Mouse (Mus musculus): Measurements from ENCODE around the gene Kat6b.

DNA sequence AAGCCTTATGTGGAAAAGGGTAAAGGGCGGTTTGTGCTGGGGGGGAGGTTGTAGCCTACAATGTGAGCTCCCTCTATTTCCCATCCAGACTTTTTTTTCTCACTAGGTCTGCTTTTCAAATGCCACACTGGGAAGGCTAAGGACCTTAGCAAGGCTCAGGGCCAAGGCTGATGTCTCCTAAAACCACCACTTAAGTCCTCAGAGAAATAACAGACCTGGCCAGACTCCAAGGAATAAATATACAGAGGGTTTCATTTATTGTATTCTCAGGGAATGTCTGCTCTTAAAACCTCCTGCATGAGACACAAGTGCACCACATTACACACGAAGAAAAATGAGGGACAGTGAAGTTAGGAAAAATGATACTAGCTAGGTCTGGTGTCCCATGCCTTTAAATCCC, 230.0 kb downstream of the Kat6b start:
- TF ChIP-seq JUND (conservative IDR thresholded peaks at IDR 0.05; ENCODE audit: low read depth, low read length) (no peak), CTCF (conservative IDR thresholded peaks at IDR 0.05 in 1 of 2, IDR thresholded peaks at IDR 0.05 in 1 of 2; ENCODE audit: low read depth in 2 of 2, low read length in 2 of 2) (no peak), EP300 (IDR thresholded peaks at IDR 0.05; ENCODE audit: low read length) (no peak)

All from CH12.LX (cell line).